Mouse (Mus musculus): ENCODE results near the gene Slc6a5. TPM values are rescaled to one million over a fixed set of nuclear protein-coding genes. Genes with fewer than 3 reads are reported as not detected.
A peak's percentile ranks its signal among the peaks of the same experiment; 100 is the strongest.

Gene Slc6a5
- 1 to 10 TPM; 4.3 to 7.0 (median 4.9) TPM for total RNA-seq (2022)

DNA sequence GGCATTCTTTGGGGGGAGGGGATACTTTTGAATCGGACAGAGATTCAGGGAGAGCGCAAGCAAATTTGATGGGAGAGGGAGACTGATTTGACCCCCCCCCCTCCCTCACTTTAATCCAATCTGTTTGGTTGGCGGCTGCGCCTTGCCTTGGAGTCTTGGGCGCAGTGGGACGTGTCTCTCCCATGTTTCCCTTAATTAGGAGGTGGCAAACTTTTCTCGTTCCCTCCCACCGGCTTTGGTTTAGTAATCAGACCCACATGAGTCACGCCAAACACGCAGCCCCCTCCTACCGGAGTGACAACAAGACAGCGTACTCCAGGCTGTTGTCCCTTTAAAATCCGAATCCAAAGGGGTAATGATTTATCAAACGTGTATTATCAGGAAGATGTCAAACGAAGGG lies at the start of gene Slc6a5:
Gene Slc6a5, plus strand, starts transcription at position 297 of the 400 bp plus-strand sequence.
- no peak for DNase-seq

DNA sequence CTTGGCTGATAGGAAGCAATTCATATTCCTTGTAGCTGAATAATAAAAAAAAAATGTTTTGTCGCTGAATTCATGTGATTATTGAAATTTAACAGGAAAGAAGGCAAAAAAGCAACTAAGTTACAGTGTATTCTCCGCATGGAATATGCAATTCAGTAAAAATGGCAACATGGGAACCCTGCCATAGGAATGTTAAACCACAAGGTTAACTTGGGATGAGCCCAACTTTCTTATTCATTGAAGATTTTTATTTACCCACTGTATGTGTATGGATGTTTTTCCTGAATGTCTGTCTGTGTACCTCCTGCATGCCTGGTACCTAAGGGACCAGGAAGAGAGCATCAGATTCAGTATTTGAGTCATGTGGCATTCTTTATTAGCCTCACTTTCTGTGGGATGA lies 48.8 kb upstream of the Slc6a5 start:
- no peak for DNase-seq

DNA sequence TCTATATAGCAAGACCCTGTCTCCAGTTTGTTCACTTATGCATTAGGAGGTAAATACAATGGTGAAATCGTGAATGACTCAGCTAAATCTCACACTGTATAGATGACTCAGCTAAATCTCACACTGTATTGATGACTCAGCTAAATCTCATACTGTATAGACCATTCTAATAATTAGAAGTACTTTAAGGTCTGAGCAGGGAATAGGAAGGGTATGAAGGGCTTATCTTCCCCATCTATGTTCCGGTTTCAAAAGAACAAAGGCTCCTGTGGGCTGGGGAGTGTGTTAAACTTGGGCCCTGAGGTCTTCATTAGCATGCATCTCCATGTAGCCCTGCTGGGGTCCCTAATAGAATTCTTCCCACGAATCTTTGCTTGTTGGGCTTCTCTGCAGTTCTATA lies 46.2 kb upstream of the Slc6a5 start:
- no peak for DNase-seq

DNA sequence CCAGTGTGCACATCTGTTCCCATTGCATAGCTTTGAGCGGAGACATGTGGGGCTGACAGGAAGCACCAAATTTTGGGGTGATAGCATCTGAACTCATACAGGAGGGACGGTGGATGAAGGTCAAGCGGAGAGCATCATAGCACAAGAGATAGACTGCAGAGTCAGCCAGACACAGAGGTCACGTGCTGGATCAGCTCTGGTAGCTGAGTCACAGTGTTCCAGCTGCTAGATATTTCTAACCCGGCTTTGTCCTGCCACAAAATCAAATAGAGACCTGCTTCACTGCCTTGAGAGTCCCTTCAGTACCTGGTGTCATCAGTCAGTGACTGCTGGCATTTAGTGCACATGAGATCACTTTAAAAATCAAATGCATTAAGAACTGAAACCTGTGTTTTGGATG lies 40.3 kb upstream of the Slc6a5 start:
- peak; percentile 18 for DNase-seq

DNA sequence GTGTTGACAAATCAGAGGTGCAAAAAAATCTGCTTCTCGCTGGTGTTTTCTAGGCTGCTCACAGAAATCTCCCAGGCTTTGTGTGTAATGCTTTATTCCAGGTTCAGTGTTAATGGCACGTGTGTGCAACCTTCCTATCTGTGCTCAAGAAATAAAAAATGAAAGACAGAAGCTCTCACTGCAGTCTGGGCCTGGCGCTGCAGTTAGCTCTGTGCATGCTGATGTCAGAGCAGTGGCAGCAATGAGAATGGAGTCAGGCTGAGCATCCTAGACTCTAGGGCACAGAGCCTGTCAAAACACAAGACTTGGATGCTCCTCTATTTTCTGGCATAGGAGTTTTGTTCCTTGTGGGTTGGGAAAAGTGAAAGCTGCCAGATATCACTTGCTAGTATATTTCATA lies 39.7 kb upstream of the Slc6a5 start:
- DNase-seq, result no peak

DNA sequence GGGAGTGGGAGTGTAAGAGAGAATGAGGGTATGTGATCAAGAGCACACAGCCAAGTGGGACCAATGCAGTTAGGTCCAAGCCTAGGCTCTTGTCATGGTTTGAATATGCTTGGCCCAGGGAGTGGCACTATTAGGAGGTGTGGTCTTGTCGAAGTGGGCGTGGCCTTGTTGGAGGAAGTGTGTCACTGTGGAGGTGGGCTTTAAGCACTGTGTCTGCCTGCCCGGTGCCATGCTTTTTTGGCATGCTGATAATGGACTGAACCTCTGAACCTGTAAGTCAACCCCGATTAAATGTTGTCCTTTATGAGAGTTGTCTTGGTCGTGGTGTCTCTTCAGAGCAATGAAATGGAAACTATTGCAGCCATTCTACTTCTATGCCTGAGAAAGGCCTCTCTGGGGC lies 32.6 kb upstream of the Slc6a5 start:
- no peak for DNase-seq

DNA sequence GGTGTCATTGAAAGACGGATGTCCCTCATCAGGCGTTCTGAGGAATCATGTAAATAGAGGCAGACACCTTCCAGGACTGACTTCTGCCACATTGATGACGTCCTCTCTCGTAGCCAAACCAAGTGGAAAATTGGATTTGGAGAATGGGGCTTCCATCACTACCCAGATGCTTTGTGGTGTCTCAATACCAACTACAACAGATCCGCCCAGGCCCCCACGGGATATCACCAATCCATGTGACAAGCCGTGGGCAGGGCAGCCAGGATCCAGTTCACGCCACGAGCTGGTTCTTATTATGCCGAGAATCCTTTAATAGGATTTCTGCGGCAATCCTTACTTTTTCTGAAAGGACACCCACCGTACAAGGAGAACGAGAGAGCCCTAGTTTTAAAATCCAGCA lies 30.9 kb upstream of the Slc6a5 start:
- DNase-seq, result no peak

DNA sequence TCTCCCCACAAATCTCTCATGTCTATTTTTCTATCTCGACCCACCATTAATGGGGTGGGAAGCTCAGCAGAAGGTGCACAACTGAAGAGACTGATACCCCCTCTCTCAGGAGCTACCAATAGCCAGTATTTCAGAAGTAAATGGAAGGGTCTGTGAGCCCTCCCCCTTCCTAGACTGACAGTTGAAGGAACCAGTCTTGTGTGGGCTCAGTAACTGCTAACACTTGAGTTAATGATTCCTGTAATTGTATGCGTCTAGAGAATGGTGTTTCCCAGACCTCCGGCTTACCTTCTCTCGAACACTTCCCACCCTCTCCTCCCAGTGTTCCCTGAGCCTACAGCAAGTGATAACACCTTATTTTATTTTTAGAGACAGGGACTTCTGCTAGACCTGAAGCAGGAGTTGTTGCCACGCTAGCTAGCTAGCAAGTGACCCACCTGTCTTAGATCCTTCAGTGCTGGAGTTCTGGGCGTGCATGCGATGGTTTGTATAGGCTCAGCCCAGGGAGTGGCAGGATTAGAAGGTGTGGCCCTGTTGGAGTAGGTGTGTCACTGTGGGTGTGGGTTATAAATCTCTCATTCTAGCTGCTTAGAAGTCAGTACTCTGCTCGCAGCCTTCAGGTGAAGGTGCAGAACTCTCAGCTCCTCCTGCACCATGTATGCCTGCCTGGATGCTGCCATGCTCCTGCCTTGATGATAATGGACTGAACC lies 29.8 kb upstream of the Slc6a5 start:
- DNase-seq, result no peak

DNA sequence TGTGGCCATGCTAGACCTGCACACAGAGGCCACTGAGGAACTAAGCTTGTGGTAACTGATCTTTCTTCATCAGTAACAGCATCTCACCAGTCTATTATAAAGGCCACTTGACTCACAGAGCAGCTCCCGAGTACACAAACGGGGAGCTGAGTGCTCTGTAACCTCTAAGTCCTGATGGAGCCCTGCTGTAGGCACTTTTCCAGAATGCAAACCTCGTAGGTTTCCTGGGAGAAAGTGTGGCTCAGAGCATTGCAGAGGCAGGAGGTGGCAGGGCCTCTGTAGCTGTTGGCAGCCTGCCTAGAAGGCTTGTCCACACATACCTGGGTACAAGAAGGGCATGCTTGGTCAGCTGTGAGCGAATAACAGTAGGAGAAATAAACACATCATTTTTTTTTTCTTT lies 27.7 kb upstream of the Slc6a5 start:
- peak; percentile 9 for DNase-seq

DNA sequence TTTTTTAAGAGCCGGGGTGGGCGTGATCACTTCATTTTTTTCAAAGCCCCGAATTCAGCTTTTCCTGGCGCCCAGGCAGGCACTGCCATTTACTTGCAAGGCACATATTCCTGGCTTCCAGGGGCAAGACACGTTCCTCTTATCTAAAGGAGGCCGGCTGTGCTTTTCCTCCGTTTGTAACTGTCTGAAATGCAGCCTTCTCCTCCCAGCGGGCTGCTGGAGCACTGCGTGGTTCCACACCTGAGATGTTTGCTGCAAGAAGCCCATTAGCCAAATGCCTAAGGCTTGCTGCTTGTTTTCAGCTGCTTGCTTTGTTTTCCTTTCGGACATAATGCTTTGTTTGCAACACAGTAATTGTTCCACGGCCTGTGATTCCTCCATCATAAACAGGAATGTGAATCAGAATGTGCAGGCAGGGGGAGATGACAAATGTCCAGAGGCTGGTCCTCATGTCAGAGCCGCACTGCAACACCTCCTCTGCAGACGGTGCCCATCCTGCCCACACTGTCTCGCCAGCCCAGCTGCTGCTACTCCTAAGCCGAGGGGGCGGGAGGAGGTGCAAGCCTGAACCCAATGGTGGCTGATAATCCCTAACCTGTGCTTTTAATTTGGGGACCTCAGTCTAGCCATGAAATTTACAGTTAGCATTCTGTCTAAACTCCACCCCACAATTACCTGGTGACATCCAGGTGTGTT lies 27.1 kb upstream of the Slc6a5 start:
- no peak for DNase-seq

DNA sequence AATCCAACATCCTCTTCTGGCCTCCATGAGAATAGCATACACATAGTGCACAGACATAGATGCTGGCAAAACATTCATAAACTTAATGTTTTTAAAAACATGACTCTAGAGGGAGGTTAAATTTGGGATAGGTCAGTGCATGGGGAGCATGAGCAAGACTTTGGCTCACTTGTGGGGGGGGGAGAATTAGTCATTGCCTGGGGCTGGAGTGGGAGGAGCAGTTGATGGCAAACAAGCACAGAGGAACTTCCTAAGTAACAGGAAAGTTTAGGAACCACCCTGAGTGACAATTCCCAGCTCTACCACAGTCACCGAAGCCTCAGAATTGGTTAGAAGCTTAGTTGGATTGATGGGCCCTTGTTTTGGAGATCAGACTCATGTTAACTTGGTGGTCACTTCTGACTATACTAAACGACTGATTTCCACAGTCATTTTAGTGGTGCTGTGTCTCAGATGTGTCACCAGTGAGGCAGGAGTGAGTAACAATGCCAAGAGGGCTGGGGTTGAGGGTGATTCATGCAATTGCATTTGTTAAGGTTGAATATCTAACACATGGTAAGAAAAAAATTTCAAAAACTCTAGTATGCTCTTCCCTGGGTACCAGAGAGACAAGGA lies 22.1 kb upstream of the Slc6a5 start:
- peak; percentile 50 for DNase-seq

DNA sequence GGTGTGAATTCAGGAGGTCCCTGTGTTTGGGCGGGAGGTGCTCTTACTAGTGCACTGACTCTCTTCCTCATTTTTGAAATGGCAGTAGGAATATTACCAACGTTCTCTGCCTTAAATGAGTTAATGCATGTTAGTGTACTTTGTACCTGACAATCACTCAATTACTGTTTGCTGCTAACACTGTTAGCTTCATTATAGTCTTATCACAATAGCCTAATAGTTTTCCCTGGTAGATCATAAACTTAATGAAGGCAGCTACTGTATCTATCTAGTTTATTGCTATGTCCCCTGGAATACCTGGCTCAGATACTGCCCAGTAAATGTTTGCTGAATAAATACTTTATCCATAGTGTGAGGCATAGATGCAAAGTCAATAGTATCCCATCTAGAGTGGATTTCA lies 15.2 kb upstream of the Slc6a5 start:
- DNase-seq, result no peak

DNA sequence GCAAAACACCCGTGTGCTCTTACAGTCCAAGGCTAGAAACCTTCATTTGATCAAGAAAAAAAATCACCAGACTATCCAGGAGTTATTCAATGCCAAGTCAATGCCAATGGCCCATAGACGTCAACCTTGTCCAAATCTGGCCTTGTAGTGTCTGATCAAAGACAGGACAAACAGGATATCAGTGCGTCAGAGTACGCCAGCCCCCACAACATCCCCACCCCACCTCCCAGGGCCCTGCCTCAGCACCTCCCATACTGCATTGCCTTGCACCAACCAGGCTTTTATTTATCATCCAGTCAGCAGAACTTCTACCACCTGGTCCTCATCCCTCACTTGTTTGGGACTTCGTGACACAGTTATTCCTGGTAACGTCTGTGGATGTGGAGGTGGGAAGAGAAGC lies 14.7 kb upstream of the Slc6a5 start:
- peak; percentile 50 for DNase-seq

DNA sequence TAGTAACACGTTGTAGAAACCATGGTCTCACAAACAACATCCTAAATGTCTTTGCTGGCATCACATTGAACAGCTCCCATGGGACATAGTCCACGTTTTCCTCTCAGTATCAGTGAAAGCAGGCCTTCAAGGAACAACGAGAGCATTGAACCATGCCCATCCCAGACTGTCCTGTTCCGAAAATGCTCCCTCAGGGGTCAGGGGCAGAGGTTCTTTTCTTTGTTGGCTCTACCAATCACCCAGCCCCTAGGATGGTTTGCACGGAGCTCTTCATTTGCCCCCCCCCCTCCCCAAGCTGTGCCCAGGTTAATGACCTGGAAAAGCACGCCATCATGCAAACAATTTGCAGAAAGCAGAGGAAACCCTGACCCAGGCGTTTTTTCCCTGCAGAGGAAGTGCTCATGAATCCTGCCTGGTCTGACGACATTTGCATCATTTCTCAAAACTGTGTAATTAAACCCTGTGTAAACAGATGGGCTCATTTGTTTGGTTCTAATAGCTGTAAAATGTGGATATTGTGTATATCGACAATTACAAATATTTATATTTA lies 7.9 kb upstream of the Slc6a5 start:
- DNase-seq, result no peak

DNA sequence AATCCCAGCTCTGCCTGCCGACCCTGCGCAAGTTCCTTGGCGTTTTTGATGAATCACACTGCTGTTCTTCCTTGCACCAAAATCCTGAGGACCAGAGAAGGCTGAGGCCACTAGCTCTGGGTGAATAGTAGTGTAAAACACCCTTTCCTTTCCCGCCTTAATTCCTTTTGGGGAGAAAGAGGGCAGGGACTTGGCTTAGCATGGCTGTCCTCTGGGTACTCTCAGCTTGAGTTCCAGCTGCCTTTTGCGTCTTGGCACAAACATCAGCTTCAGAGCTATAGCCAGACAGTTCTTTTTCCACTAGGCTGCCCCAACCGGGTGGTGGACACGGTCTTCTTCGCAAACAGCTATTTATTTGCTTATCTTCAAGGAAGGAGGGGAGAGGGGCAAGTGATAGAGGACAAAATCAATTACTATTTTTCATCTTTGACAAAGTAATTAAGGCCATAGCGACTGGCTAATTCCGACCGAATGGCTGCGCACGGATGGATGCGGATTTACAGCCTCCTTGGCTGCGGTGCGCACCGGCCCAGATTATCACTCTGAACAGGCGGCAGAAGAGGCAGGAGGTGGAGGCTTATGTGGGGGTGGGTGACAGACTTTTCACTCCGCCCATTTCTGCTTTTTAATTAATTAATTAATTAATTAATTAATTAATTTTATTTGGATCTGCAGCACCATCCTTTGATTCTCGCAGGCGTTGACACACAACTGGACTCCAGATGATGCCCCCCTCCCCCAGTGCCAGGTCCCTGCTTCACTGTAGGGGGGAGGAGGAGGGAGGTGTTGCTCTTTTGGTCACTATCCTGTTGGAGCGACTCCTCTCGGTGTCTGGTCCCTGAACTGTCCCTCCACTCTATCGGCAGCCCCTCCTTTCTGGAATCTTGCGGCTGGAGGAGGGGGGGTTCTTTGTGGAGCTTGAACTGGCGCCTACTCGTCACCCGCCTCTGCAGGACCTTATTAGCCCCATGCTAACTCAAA lies 2.5 kb upstream of the Slc6a5 start:
- DNase-seq, result no peak

DNA sequence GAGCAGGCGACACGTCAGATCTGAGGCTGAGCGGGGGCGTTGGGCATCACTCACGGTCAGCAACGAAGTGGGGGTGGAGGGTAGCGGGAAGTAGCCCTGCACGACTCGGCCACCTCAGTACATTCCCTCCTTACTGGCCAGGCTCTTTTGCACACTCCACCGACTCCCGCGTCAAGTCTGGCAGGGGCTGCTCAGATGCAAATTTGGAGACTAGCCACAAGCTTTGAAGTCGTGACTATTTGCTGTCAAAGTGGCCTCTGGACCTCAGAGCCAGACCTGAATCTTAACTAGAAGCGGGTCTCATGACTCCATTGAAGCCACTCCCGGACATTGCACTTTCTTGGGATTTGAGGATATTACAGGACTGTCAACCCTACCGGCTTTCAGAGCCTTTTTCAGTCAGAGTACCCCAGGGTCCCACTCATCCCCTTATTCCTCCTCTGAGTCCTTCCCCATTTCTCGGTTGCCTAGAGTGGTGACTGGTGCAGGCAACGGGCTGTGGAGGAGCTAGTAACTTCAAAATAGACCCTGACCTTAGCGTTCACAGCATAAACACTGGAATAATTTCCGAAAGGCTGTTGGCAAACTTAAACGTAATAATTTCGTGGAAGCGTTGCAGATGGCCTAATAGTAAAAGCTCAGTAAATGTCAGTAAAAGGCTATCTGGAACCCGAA lies 1.6 kb upstream of the Slc6a5 start:
- no peak for DNase-seq

DNA sequence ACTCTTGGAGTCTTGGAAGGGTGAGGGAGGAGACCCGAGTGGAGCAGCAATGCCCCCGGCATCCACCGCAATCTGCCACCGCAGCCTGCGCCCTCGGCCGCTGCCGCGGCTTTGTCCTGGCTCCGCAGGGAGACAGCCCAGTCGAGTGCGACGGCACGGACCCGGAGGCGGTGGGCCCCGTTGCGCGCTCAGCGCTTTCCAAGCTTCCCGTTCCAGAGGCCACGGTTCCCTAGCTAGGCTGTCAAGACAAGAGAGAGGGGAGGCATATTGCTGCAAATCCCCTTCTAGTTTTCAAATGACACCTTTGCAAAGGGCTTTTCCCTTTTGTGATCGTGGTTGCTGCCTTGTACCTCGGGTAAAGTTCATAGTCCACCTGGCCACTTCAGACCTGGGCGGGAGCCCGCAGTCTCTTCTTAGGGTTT lies 945 bp upstream of the Slc6a5 start:
- no peak for DNase-seq

DNA sequence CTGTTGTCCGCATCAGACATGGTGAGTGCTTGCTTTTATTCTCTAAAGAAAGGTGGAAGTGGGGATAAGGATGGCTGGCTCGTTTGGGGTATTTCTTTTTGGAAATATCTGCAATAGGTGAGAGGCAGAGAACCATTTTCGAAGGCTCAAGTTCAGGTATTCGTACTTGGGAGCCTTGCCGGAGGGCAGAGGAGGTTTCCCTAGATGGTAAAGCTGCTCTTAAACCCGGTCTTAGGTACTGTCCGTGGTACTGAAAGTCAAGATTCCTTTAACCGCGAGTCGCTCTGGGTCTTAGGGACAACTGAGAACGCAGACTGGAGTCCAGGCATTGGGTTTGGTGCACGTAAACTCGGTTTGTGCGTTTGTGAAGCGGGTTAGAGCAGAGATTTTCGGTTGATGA lies 415 bp downstream of the Slc6a5 start:
- DNase-seq, result no peak

DNA sequence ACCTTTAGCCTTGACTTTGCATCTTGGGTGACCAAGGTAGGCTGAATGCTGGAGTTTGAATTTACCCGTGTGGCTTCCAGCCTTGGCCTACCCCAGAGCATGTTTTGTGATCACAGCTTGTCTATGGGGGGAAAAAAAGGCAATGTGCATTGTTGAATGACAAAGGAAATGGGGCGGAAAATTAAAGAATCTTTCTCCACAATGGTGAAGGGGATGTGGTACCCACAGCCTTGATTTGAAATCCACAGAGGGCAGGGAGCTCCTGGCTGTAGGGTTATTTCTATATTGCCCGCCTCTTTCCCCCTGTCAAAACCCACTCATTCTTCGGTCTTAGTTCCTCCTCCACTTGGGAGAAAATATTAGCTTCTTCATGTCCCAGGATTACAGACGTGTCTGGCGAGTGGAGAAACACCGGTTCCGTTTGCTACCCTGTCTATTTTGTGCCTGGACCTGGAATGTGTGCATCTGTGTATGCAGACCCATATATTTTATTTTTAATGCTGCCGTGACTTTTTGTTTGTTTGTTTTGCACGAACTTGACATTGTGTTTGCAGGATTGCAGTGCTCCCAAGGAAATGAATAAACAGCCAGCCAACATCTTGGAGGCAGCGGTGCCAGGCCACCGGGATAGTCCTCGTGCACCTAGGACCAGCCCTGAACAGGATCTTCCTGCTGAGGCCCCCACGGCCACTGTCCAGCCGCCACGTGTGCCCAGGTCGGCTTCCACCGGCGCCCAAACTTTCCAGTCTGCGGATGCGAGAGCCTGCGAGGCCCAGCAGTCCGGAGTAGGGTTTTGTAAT lies 1.4 kb downstream of the Slc6a5 start:
- DNase-seq, result no peak

DNA sequence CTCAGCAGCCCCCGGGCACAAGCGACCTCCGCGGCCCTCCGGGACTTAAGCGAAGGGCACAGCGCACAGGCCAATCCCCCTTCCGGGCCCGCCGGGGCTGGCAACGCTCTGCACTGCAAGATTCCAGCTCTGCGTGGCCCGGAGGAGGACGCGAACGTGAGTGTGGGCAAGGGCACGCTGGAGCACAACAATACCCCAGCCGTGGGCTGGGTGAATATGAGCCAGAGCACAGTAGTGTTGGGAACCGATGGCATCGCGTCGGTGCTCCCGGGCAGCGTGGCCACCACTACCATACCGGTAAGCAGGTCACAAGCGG lies 2.0 kb downstream of the Slc6a5 start:
- no peak for DNase-seq

DNA sequence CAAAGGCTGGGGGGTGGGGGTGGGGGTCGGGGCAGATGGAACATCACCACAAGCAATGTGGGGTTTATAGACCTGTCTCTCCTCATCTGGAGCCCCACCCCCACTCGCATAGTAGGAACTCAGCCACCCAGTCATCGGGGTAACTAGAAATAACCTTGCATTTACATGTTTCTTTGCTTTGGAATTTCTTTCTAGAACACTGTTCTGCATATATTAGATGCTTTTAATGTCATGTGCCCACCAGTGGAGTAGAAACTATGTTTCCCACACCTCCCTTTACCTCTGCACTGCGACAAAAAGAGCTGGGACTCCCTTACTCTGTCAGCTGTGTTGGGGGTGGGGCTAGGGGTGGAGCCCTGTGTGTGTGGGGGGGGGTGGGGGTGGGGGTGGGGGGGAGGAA lies 3.2 kb downstream of the Slc6a5 start:
- DNase-seq, result no peak

All from adrenal gland, adult 8-10 months (tissue).